Mouse (Mus musculus) hindlimb bud, embryonic 11.5 days (tissue): ENCODE results near the gene Pxylp1.

ENCODE experiments used
- DNase-seq: peaks from one replicate; pipeline ENCODE4 v3.0.0-alpha.2; 2012; ENCODE audit warnings: low read depth, low spot score; ENCODE audit errors: extremely low spot score

The Pxylp1 gene

GRCm38 (mm10) chr9:96862836-96863235, 29.6 kb downstream of the Pxylp1 start:
- DNase-seq: no peak

DNA sequence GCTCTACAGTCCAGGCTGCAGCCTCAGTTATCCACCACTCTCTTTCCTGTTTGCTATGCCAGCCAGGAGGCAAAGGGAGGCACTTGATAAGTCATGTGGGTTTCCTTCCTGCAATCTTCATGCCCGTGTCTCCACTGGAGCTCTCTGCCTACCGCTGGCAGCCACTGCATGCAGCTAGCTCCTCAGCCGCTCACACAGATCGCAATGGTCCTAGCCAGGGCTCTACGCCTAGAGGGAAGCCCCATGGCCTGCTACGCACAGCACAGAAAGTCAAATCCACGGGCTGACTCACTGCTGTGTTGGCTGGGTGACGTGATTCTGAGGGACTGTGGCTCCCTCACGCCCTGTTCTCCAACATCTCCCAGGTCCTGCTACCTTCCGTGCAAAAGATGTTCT, 31.4 kb downstream of the Pxylp1 start:
- no peak for DNase-seq

GRCm38 (mm10) chr9:96860380-96861091, 31.9 kb downstream of the Pxylp1 start:
- no peak for DNase-seq

DNA sequence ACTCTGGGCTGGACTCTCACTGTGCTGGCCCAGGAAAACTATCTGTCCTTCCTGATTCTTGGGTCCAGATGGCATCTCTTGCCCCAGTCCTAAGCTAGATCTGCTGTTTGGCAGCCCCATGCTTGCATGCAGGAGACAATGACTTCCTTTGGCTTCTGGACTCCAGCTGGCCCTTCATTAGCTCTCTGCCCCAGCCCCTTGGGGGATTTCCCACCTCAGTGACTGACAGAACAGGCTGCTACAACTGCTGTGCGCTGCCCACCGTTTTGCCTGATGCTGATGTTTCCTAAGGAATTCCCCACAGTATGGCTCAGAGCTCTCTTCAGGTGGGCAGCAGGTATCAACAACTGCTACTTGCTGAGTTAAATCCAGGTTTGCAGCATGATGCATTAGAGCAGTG, 33.4 kb downstream of the Pxylp1 start:
- DNase-seq: no peak

DNA sequence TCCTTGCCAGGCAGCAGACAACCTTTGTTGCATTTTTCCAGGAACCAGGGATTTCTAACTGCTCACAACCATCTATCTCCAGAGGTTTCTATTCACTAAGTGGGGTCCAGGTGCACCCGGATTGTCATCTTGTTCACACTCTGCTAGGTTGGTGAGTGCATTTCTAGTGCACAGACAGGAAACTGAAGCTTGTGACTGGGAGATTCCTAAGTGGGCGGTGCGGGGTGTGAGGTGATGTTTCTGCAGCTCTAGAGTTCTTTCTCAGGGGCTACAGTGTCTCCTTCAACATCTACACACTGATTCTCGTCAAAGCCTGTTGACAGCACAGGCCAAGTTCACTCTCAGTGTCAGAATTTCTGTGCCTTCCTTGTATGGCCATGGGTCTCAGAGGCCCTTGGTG, 34.6 kb downstream of the Pxylp1 start:
- DNase-seq: no peak

DNA sequence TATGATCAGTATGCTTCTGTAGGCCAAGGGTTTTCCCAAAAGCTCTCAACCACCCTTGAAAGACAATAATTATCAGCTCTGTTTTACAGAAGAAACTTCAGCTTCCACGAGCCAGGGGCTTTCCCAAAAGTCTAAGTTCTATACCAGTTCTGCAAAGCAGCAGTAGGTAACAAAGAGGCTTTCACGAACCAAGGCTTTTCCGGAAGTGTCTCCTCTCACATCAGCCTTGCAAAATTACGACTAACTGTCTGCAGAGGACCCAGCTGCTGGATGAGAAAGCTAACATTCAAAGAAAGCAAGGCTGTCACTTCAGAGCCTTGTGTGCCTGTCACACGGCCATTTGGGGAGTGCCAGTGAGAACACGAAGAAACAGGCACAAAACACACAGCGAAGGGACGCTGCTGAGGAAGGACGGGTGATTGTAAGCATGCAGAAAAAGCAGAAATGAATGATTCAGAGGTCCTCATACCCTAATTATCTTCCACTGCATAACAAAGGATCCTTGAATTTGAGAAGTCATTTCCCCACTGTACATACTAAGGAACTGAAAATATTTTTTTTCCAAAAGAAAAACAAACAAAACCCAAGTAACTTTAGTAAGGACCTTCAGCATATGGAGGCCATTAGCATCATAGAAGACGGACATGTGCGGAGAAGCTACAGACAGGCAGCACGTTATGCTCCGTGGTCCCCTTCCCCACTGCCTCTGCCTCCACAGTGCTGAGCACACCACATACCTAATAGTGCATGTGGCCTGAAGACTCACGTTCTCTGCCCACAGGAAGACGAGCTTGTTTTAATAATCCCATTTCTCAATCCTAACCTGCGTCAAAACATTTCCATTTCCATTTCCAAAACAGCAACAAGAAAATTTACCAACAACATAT, 38.9 kb downstream of the Pxylp1 start:
- no peak for DNase-seq

- no peak for DNase-seq
Observed at GRCm38 (mm10) chr9:96851634-96852033, 40.8 kb downstream of the Pxylp1 start.

- no peak for DNase-seq
Observed at GRCm38 (mm10) chr9:96851036-96851435, 41.4 kb downstream of the Pxylp1 start.

GRCm38 (mm10) chr9:96849012-96849411, 43.5 kb downstream of the Pxylp1 start:
- DNase-seq: no peak

DNA sequence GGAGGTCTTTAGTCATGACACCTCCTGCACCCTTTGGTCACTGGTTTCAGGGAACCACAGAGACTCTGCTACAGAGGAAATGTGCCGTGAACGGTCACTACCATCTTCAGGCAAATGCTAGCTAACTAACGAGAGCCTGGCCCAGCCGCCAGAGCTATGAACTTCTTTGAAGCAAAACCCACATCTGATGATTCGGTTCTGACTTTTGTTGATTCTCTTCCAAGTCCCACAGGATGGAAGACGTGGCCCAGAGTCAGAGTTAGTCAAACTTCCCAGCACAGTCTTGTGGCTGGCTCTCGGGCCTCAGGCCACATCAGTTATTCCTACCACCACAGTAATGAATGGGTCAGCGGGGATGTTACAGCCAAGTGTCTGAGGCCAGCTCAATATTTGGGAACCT, 46.1 kb downstream of the Pxylp1 start:
- DNase-seq: no peak

DNA sequence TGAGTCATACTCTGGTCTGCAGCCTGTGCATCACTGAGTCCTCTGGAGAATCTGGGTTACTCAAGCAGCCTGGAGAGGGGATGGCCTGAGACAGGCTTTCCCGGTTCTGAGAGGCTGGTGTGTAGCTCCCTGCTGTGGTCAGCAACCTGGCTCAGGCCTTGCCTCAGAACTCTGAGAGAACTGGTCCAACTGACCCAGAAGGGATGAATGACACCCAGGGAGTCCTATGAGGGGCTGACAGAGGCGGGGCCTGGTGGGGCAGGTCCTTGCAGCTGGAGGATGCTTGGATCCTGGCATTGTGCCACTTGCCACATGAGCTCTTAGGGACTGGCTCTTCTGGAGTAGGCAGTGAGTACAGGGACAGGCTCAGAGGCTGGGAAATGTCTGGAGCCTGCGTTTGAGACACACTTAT, 47.7 kb downstream of the Pxylp1 start:
- no peak for DNase-seq

- DNase-seq: no peak
Observed at GRCm38 (mm10) chr9:96839376-96839775, 53.1 kb downstream of the Pxylp1 start.

GRCm38 (mm10) chr9:96838864-96839263, 53.6 kb downstream of the Pxylp1 start:
- no peak for DNase-seq

- DNase-seq: no peak
Observed at GRCm38 (mm10) chr9:96837781-96838420, 54.6 kb downstream of the Pxylp1 start.

DNA sequence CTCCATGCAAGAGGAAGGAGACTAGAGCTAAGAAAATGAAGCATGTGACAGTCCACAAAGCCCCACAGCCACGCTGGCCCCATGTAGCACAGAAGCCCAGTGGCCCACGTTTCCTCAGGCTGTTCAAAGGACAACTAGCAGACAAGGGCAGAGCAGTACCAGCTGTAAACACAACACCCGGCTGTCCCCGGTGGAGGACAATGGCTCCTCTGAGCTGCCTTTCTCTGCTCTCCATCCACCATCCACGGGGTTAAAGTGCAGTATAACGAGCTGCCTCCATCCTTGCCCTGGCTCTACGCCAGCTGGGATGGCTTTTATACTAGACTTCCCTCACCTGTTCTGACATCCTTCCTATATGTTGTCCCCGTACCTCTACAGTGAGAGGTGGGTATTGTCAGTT, 55.5 kb downstream of the Pxylp1 start:
- DNase-seq: no peak

DNA sequence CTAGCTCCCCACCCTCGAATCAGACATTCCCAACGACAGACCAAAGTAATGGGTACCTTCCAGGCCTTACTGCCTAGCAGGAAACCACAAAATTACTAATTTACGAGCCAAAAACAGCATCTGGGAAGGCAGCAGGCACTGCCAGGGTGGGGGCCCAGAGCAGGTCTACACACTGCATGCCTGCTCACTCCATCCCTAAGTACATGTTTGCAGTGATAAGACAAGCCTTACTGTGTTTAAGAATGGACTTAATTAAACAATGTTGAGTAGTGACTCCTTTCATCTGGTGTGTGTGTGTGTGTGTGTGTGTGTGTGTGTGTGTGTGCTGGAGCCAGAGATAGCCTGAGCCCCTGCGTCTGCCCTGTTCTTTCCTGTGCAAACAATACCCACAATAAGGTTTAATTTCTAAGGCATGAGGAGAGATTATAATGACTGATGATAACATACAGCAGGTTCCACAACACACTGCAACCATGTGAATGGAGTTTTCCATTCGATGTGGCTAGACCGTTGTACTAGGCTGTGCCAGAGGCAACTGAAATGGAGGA, 57.0 kb downstream of the Pxylp1 start:
- DNase-seq: no peak

GRCm38 (mm10) chr9:96833606-96834005, 58.9 kb downstream of the Pxylp1 start:
- no peak for DNase-seq

DNA sequence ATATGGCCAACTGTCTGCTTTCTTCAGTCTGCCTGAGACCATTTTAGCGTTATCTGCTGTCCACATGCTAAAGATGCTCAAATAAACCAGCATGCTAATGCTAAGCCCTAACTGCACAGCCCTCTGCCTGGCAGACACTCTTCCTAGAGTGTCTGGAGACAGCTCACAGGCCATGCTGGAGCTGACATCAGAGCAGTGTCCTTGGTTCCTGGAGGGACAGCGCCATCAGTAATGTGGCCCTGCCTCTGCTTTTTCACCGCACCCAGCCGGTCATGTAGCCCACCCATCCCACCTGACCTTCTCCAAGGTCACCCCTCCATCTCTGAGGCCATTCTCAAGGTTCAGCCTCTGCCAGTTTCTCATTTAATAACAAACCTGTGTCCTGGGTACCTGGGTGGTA, 60.0 kb downstream of the Pxylp1 start:
- DNase-seq: no peak

DNA sequence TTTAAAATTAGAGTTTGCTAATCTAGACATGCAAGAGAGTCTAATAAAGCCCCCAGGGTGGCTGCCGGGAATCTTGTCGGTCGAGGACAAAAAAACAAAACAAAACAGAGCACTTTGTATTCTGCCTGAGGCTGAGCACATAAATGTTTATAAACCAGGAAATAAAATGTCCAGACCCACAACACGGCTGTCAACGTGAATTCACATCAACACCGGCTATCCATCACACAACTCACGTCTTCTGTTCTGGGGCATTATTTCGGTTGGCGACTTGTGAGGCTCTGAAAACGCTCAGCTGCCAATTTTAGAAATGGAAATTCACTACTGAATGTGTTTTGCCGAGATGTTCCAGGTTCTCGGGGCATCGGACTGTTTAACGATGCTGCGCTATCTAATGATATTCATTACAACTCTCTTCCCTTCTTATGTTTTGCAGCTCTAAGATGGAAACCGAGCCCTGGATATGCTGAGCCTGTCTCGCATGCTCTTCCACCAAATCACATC, 61.6 kb downstream of the Pxylp1 start:
- DNase-seq: no peak

- no peak for DNase-seq
Observed at GRCm38 (mm10) chr9:96829682-96830081, 62.8 kb downstream of the Pxylp1 start.

DNA sequence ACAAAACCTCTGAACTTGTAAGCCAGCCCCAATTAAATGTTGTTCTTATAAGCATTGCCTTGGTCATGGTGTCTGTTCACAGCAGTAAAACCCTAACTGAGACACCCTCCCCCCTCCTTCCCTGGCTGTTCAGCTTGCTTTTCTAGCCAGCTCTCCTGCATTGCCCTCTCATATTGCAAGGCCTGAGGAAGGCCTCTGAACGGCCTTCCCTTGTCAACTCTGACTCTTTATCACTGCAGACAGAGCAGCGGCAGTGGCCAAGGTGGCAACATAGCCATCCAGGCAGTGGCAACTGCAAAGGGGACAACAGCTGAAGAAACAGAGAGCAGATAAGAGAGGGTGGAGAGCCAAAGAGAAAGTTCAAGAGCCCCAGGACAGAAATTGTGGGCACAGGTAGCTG, 64.4 kb downstream of the Pxylp1 start:
- no peak for DNase-seq
